Mouse (Mus musculus): ENCODE measurements around the gene Gm15128. TPM values are rescaled to one million over a fixed set of nuclear protein-coding genes. Genes with fewer than 3 reads are reported as not detected.
"Not testable (repeated sequence)": the region's sequence is repeated elsewhere in the genome, so short reads cannot be mapped to it uniquely, and the experiment has no call there.

Gene Gm15128
- not detected in 2 replicates for total RNA-seq (2017)

DNA sequence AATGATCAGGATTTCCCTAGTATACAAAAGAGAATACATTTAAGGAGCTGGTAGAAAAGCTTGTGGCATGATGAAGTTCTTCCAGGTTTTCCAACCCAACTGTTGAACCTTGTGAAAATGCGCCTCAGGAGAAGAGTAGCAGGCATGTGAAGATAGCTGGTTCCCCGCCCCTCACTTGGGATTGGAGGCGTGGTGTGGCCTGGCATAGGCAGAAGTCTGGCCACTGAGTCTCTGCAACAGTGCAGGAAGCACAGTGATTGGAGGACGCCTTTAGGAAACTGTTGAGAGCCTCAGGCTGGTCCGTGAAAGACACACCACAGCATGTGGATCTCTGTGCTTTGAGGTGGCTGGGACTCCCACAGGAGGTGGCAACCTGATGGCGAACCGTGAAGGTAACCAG lies at the start of gene Gm15128:
Gene Gm15128 (plus strand): TSS at position 301 of the 400 bp plus-strand sequence.
- not testable (repeated sequence) for ATAC-seq (replicated peaks; ENCODE audit: low read depth, poor library complexity, severe bottlenecking)

Other genes with a start within 250 kb of the Gm15128 start
- 0.53 and 4.3 TPM in 2 replicates for gene Lrch2, start 211.9 kb upstream of the Gm15128 start, total RNA-seq (2017)
- not detected in 2 replicates for gene Gm15080, start 227.0 kb downstream of the Gm15128 start, total RNA-seq (2017)